Mouse (Mus musculus) brain, embryonic 14.5 days (tissue): ENCODE measurements at regions not wholly inside any gene's neighbourhood (a gene's known extent, or its start where the extent isn't known, plus 50 kb on each side); places are given as distances from the start of the nearest gene placed in this dataset.

Experiments used
- CTCF ChIP-seq: fragments of 200-500 bp; IDR thresholded peaks from 2 replicates; pipeline ENCODE4 v1.5.1; 2012; ENCODE audit warnings: inconsistent platforms, mild to moderate bottlenecking, moderate library complexity, borderline replicate concordance; ENCODE audit not compliant: insufficient read depth, insufficient read length; ENCODE audit errors: extremely low read depth
- POLR2A ChIP-seq: fragments of 200-500 bp; IDR thresholded peaks from 2 replicates; pipeline ENCODE4 v1.6.1; 2012; ENCODE audit warnings: mild to moderate bottlenecking, inconsistent platforms, borderline replicate concordance; ENCODE audit not compliant: poor library complexity, insufficient read depth, insufficient read length, severe bottlenecking; ENCODE audit errors: extremely low read depth

DNA sequence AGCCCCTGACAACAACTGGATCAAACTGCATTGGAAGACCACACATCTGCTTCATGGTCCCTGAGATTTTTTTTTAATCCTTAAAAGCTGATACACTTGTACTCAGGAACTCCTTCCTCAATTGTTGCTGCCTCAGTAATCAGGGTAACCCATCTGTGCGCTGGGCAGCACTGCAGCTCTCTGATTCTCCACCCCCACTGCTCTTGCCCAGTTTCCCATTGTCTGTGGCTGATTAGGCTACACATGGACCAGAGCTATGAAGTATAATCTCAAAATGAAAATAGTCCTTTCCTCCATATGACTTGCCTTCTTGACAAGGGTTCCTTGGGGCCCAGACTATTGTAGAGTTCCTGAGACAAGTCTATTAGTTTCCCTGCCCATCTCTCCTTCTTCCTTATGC, 251.5 kb downstream of the Pten start:
- TF ChIP-seq CTCF: no peak
- TF ChIP-seq POLR2A: no peak
